Mouse (Mus musculus) mouse embryonic stem cell (cell line): ENCODE measurements at regions not wholly inside any gene's neighbourhood (a gene's known extent, or its start where the extent isn't known, plus 50 kb on each side); places are given as distances from the start of the nearest gene placed in this dataset.

Source experiments
- in situ Hi-C, 2 experiments: fragments of 300-500 bp; cut with MboI; formaldehyde crosslinking; loops; 1 replicate in 1 of 2; 3 replicates in 1 of 2; pipeline ENCODE4 v1.14.3; 2019 to 2020; ENCODE audit warnings: low sequenced_read_pairs in 2 of 2, low pct_unique_long_range_greater_than_20kb in 1 of 2, mixed read lengths in 1 of 2; ENCODE audit not compliant: unreplicated experiment in 1 of 2

GRCm38 (mm10) chr2:166273312-166274015 lies 118.0 kb upstream of the Sulf2 start:
- in situ Hi-C loops, result no loop called here

- in situ Hi-C loops, result no loop called here
These were observed 117.4 kb upstream of the Sulf2 start for GRCm38 (mm10) chr2:166272841-166273240.

GRCm38 (mm10) chr2:166272190-166272543 lies 116.7 kb upstream of the Sulf2 start:
- in situ Hi-C loops, result no loop called here

- in situ Hi-C loops, result no loop called here
These were observed 116.1 kb upstream of the Sulf2 start for GRCm38 (mm10) chr2:166271373-166272189.

GRCm38 (mm10) chr2:166270007-166270406 lies 114.5 kb upstream of the Sulf2 start:
- in situ Hi-C loops, result no loop called here

GRCm38 (mm10) chr2:166266915-166267314 lies 111.5 kb upstream of the Sulf2 start:
- in situ Hi-C loops, result no loop called here

GRCm38 (mm10) chr2:166266507-166266906 lies 111.0 kb upstream of the Sulf2 start:
- in situ Hi-C loops, result no loop called here

GRCm38 (mm10) chr2:166264756-166265155 lies 109.3 kb upstream of the Sulf2 start:
- in situ Hi-C loops, result no loop called here

- in situ Hi-C loops, result no loop called here
These were observed 106.3 kb upstream of the Sulf2 start for GRCm38 (mm10) chr2:166261799-166262198.

- in situ Hi-C loops, result no loop called here
These were observed 105.6 kb upstream of the Sulf2 start for GRCm38 (mm10) chr2:166261065-166261464.

- in situ Hi-C loops, result no loop called here
These were observed 103.3 kb upstream of the Sulf2 start for GRCm38 (mm10) chr2:166258771-166259180.

- in situ Hi-C loops, result no loop called here
These were observed 102.2 kb upstream of the Sulf2 start for GRCm38 (mm10) chr2:166257666-166258065.

GRCm38 (mm10) chr2:166256193-166256592 lies 100.7 kb upstream of the Sulf2 start:
- in situ Hi-C loops, result no loop called here

GRCm38 (mm10) chr2:166254581-166254980 lies 99.1 kb upstream of the Sulf2 start:
- in situ Hi-C loops, result no loop called here

- in situ Hi-C loops, result no loop called here
These were observed 96.6 kb upstream of the Sulf2 start for GRCm38 (mm10) chr2:166252107-166252506.

- in situ Hi-C loops, result no loop called here
These were observed 96.0 kb upstream of the Sulf2 start for GRCm38 (mm10) chr2:166251421-166251820.

GRCm38 (mm10) chr2:166250571-166250970 lies 95.1 kb upstream of the Sulf2 start:
- in situ Hi-C loops, result no loop called here

- in situ Hi-C loops, result no loop called here
These were observed 94.0 kb upstream of the Sulf2 start for GRCm38 (mm10) chr2:166249338-166249950.

GRCm38 (mm10) chr2:166246401-166247189 lies 91.1 kb upstream of the Sulf2 start:
- in situ Hi-C loops, result no loop called here
